Mouse (Mus musculus): Measurements from ENCODE around the gene Tgtp2. TPM values are rescaled to one million over a fixed set of nuclear protein-coding genes. Genes with fewer than 3 reads are reported as not detected.
"Not testable (repeated sequence)": the region's sequence is repeated elsewhere in the genome, so short reads cannot be mapped to it uniquely, and the experiment has no call there.

The Tgtp2 gene
- total RNA-seq, 2 experiments from 2014 or later: not detected

DNA sequence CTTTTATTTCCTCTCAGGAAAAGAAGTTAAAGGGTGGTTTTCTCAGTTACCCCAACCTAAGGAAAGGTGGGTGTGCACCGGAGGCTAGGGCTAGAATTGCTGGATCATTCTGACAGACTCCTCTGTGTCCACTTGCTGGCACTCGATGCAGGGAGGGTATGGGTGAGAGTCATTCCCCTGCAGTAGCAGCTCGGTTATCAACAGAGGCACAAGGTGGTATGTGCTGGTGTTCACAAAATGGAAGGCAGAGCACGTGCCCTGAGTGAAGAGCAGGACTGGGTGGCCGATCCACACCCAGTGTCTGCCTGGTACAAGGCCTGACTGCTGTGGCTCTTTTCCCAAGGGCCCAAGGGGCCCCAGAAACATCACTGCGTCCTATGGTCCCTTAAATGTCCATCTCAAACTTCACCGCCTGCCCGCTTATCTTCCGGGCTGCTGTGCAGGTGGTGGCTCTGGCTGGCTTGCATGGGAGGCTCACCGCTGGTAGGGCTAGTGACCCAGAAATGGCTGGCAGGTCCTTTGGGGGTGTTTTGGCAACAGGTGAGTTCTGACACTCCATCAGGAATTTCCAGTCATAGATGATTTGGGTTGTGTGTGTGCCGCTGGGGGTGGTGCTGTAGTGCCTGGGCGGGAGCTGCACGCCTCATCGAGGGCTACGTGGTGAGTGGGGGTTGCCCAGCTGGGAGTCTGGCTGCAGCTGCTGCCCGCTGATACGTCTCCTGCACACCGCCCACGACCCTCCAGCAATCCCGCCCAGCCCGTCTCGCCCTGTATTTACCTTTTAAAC lies 24.0 kb upstream of the Tgtp2 start:
- intact Hi-C loops (cut with DNase I): no loop called here
- DNase-seq: no peak

DNA sequence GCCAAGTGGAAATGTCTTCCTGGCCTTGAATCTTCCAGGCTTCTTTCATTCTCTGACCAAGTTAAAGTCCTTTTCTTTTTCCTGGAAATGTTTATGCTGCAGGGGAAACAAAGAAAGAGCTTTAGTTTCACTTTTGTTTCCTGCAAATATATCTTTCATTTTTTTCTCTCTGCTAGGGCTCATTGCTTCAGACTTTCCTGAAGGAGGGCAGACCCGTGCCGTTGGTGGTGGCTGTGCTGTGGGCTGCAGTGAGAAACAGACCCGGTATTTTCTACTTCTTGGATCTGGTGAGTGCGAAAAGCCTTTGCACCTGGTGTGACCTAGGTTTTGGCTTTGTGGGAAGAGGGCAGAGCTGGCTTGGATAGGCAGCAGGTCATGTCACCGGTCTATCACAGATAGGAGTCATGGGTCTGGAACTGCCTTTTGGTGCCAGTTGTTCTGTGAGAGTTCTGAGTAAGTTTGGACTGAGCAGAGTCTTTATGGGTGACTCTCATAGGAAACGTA lies 22.9 kb upstream of the Tgtp2 start:
- intact Hi-C loops (cut with DNase I): no loop called here

DNA sequence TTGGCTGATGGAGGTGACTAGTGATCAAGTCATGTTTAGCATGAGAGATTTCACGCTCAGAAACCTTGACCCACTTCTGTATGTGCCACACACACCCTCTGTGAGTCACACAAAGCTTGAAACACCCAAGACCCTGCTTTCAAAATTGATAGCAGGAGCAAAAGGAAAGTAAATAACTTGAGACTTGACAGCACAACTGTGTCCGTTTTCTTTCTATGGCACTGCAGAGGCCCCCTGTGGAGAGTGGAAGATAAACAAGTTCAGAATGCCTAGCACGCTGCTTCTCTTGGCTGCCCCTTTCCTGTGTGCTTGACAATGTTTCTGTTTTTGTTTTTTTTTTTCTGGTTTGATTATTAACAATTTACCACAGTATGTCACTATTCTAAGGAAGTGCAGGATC lies 20.9 kb upstream of the Tgtp2 start:
- no peak for DNase-seq
- intact Hi-C loops (cut with DNase I): no loop called here

More for the DNA sequence above, 22.9 kb upstream of the Tgtp2 start:
- DNase-seq: no peak

DNA sequence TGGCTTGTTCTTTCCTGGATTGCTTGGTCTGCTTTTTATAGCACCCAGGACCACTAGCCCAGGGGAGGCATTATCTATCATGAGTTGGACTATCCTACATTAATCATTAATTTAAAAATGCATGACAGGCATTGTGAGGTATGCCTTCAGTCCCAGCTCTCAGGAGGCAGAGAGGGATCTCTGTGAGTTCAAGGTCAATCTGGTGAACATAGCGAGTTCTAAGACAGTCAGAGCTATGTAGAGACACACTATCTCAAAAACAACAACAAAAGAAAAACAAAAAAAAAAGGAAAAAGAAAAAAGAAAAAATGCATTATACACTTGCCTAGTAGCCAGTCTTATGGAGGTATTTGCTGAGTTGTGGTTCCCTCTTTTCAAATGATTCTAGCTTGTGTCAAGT lies 20.4 kb upstream of the Tgtp2 start:
- intact Hi-C loops (cut with DNase I): no loop called here

DNA sequence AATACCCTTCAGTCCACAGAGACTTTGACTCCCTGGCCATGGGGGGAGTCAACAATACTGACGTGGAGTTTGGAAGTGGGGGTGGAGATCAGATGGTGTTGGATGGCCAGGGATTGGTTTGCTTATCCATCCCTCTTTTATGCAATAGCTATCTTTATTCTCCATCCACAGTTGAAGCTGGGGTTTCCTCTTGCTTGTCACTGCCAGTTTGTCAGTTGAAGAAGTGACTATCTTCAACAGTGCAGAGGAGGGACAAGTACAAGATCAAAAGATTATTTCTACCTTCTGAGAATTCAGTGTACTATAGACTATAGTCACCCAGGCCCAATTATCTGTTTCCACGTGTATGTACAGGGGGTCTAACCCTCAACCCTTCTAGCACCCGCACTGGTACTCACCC lies 19.8 kb upstream of the Tgtp2 start:
- intact Hi-C loops (cut with DNase I): no loop called here
- no peak for DNase-seq

More for the DNA sequence above, 20.4 kb upstream of the Tgtp2 start:
- DNase-seq: no peak

DNA sequence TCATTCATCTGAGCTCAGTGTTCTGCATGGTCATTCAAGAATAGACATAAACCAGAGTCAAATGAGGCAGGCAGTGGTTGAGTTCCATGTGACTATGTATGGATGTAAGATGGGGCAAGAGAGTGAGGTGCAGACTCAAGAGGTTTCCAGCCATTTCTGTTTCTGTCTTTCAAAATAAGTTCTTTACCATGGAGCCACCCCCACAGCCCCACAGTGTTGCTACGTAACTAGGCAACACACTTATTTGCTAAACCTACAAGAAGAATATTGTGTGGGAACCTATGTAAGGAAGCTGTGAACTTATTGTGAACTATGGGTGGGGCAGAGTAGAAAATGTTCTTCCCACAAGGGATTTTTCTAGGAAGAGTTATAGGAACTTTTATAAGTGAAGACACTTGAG lies 19.1 kb upstream of the Tgtp2 start:
- no peak for DNase-seq
- intact Hi-C loops (cut with DNase I): no loop called here

DNA sequence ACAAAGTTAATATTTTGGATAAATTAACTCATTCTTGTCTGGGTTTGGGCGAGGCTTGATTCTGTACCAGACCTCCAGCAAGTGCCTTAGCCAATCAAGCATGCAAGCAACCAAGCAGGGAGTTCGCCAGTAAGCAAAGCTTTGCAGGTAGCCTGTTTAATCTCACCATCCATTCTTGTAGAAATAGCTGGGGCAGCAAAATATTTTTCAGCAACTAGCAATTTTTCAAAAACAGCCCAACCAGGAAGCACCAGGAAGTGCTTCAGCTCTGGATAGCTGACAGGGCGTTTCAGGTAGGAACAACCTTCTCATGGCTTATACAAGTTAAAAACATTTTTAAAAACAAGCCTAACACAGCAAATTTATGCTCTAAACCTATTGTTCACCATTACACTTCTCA lies 17.9 kb upstream of the Tgtp2 start:
- intact Hi-C loops (cut with DNase I): no loop called here
- DNase-seq: no peak

DNA sequence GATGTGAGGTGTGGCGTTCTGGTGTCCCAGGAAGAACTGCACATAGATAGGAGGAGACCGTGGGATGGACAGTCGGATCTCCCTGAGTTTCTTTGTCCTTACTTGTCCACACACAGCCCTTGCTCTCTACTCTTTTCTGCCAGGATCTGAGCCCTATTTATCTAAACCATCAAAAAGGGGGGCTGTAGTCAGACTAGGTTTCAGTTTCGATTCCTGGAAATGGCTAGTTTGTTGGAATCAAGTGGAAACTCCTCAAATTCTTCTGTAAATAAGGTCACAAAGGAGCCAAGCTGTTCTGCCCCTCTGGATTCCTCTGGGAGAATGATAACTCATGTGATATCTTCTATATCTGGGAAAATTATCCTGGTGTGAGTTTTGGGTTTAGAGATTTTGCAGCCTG lies 17.4 kb upstream of the Tgtp2 start:
- no peak for DNase-seq
- intact Hi-C loops (cut with DNase I): no loop called here

DNA sequence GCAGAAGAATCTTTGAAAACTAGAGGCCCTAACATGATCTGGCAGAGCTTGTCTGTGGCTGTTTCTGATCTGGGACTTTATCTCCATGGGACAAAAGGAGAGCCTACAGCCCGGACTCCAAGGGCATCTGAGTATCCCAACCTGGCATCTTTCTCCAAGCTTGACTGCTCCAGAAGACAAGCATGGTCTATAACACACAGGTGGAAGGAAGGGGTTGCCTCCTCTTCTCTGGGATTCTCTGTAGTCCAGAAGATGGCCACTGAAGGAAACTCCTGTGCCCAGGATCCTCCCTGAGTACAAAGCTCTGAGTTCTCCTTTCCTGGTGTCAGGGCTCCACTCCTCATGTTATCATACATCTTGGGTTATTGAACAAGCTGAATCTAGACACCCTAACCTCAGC lies 16.6 kb upstream of the Tgtp2 start:
- intact Hi-C loops (cut with DNase I): no loop called here
- DNase-seq: no peak

DNA sequence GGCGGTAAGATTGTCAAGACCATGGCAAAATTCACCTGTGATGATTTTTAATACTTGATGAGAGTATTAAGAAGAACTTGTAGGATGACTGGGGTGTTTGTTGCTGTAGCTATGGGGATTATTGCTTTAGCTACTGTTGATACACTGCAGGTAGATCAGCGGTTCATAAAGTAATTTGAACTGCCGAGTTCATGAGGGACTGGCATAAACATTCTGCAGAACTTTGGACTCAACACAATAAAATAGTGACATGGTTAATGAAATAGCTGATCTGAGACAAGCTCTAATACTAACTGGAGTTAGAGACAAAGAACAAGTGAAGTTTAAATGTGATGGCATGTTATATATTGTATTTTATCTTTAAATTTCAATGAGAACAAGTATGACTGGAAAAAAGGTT lies 14.7 kb upstream of the Tgtp2 start:
- no peak for DNase-seq
- intact Hi-C loops (cut with DNase I): loop anchor here (1.0 kb wide), 1 partner anchor 156 kb away; no protein-coding TSS in a partner anchor

DNA sequence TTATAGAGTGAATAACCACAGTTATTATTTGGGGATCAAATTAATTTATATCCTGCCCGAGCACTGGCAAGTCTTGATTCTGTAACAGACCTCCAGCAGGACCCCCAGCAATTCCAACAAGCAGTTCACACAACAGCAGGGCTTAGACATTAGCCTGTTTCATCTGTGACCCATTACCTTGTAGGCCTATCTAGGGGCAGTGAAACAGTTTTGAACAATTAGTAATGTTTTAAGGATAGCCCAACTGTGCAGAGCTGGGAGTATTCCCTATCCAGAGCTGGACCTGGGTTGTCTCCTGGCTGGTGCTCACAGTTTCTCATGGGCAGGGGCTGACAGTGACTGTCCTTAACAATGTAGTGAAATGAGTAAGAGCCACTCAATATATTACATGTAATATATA lies 13.0 kb upstream of the Tgtp2 start:
- DNase-seq: no peak
- intact Hi-C loops (cut with DNase I): no loop called here

DNA sequence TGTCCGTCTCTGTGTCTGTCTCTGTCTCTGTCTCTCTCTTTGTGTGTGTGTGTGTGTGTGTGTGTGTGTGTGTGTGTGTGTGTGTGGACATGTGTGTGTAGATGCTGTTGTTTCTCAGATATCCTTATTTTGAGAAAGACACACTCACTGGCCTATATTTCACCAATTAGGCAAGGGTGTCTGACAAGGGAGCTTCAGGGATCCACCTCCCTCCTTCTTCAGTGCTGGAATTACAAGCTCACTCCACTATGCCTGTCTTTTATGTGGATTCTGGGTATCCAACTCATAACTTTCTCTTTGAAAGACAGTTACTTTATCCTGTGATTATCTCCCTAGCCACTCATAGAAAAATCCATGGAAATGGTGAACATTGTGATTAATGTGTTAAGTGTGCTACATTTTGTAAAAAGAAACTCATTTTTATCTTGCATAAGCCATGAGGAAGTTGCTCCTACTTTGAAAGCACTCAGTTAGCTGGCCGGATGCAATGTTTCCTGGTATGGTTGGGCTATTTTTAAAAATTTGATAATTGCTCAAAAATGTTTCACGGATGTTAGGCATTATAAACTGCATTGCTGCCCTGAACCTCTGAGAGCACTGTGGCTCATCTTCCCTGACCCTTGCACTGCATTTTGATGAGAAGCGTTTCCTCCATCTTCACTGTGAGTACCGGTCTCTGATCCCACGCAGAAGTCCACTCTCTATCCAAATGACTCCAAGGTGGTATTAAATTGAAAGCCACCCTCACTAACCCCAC lies 12.2 kb upstream of the Tgtp2 start, which contains the start of gene Ifi47:
Gene Ifi47, plus strand, starts transcription at position 587 of the 757 bp plus-strand sequence.
- intact Hi-C loops (cut with DNase I): not testable (repeated sequence)
- DNase-seq: peak; percentile 40 to 48

DNA sequence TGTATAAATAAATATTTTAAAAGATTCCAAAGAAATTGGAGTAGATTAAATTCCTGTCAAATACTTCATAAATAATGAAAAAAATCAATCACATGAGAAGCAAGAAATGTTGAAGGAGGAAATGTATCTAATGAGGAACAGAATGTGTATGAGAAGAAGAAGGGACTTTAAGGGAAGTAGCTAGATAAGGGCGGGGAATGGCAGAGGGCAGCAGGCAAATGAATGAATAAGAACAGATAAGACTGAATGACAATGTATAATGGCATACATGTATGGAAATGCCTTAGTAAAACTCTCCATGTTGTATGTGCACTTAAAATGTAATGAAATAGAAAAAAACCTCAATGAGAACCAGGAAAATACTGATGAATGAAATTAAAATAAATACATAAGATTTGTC lies 4.4 kb upstream of the Tgtp2 start:
- no peak for DNase-seq
- intact Hi-C loops (cut with DNase I): no loop called here

DNA sequence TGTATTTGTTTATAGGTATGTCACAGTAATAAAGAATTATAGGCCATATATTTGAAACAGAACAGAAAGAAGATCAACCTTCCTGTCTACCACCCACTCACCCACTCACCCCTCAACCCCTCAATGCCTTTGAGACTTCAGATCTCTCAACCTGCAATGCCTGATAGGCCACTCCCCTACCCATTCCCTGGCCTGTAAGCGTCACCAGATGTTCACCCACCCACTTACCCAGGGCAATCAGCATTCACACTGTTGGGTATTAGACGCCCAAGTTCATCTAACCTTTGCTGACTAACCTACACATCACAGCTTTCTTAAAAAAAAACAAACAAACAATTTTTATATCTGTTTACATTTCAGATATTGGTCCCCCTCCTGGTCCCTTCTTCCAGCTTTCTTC lies 2.1 kb downstream of the Tgtp2 start:
- intact Hi-C loops (cut with DNase I): not testable (repeated sequence)

DNA sequence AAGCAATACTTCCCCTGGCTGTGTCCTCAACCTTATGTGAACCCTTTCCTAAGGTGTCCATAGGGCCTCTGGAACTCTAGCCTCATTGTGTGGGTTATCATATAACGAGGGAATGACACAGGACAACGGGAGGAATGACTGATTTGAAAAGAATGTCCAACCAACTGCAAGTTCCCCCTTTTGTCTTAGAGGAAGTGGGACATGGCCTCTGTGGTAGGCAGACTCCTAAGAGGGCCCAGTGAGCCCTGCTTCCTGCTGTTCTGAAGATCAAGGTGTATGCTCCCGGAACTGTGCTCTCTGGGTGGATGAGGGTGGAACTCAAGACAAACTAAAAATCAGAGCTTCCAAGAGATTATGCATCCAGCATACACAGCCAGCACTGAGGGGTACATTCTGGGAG lies 3.9 kb downstream of the Tgtp2 start:
- DNase-seq; intact Hi-C loops (cut with DNase I): not testable (repeated sequence)

More for the DNA sequence above, 2.1 kb downstream of the Tgtp2 start:
- not testable (repeated sequence) for DNase-seq

DNA sequence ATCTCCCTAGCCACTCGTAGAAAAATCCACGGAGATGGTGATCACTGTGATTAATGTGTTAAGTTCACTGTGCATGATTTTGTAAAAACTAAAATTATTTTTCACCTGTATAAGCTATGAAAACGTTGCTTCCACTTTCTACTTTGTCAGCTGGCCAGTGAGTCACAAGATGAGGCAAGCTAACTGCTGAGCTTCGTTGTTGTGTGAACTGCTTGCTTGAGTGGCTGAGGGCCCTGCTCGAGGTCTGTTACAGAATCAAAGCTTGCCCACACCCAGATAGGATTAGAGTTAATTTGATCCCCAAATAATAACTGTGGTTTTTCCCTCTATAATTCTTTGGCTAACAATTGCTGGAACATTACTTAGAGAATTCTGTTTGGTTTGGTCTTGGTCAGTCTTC lies 12.1 kb downstream of the Tgtp2 start:
- intact Hi-C loops (cut with DNase I); DNase-seq: not testable (repeated sequence)

DNA sequence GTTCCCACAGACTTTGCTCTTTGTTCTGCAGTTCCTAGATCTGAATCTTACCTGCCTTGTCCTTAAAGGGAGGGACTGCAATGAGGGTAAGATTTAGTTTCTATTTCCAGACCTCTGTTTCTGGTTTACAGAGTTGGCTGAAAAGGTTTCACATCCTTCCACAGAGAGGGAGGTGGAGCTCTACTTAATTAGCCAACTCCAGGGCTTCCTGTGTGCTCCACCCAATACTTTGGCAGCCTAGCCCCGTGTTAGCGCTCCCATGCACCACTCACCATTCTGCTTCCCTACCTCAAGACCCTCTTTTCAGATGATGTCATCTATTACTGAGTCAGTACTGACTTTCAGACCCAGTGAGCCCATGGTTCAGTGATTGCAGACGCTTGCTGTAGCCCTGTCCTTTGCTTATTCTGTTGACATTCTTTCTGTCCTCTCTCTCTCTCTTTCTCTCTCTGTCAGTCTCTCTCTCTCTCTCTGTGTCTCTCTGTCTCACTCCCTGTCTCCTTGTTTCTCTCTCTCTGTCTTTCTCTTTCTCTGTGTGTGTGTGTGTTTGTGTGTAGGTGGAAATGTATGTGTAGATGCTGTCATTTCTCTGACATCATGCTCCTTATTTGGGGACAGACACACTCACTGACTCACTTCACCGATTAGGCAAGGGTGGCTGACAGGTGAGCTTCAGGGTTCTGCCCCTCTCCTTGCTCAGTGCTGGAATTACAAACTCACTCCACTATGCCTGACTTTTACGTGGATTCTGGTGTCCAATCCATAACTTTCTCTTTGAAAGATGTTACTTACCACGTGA lies 12.7 kb downstream of the Tgtp2 start, which contains the start of gene 9930111J21Rik2:
Gene 9930111J21Rik2, minus strand, starts transcription at position 150 of the 799 bp plus-strand sequence.
- DNase-seq; intact Hi-C loops (cut with DNase I): not testable (repeated sequence)

DNA sequence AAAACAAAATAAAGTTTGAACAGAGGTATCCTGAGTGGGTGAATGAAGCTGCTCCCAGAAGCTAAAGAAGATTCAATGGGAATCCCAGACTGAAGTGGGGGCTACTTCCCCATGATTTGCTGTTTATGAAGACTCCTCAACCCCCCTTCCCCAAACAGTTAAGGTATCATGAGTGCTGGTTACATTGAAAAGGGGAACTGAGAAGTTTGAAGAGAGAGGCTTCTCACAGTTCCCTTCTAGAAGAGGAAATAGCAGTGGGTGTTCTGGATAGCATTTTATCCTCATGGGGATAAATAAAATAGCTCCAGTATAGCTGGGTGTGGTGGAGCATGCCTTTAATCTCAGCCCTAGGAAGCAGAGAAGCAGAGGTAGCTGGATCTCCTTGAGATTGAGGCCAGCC lies 13.9 kb downstream of the Tgtp2 start:
- intact Hi-C loops (cut with DNase I): not testable (repeated sequence)

DNA sequence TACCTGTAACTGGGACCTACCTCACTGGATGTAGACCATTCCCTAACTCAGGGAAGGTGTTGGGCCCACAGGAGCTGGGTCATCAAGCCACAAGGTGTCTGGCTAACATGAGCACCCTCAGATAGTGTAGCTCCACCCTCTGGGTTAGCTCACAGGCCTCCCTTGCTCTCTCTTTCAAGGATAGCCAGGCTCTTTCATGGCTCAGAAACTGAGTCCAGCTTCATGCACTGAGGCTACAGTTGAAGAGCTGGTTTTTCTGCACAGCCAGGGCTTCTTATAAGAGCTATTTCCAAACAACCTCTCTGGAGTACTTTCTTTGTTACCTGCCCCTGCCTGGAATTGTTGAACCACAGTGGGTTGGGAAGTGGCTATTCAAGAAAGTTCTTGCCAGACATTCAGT lies 51.9 kb downstream of the Tgtp2 start:
- DNase-seq; intact Hi-C loops (cut with DNase I): not testable (repeated sequence)

More for the DNA sequence above, 13.9 kb downstream of the Tgtp2 start:
- not testable (repeated sequence) for DNase-seq
